Mouse (Mus musculus): ENCODE data around the gene Mfsd1. TPM values are rescaled to one million over a fixed set of nuclear protein-coding genes. Genes with fewer than 3 reads are reported as not detected.
A peak's percentile ranks its signal among the peaks of the same experiment; 100 is the strongest.

The Mfsd1 gene
- 25.3 and 25.5 TPM in 2 replicates for polyA plus RNA-seq (2015; fragmentation: Nextera tagmentation; extraction: Ambion mirVana)

DNA sequence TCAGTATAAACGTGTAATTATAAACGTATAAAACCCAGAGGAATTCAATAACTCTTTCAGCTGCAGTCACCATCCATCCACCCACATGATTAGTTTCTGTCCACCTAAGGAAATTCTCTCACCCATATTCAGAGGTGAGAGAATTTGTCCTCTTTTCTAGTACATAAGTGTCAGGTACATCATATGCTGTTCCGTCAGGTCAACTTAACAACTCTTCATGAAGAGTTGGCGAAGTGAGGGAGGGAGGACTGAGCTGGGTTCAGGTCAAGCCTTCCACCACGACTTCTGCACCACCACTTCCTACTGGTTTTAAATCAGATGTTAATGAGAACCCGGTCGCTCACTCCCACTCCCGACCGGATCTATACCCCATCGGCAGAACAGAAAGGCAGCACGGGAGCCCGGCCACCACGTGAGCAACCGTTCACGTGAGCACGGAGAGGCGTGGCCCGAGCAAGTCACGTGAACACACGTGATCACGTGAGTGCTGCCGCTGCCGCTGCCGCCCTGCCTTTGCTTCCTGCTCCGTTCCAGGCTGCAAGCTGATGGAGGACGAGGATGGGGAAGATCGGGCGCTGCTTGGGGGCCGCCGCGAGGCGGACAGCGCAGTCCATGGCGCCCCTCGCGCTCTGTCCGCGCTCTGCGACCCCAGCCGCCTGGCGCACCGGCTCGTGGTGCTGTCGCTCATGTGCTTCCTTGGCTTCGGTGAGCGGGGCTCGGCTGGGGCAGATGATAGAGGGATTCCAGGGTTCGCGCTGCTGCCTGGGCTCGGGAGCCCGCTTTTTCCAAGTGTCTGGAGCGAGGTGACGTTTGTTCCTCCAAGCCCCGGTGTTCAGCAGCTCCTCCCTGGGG is at the start of gene Mfsd1:
Gene Mfsd1 (plus strand): TSS at position 469 of the 852 bp plus-strand sequence.
- 3% methylated on average over 54 of the region's 54 CpGs for WGBS (ENCODE audit: insufficient replicate concordance)
- ATAC-seq (ENCODE audit: insufficient read depth): peak; percentile 85
- H3K4me3 ChIP-seq (replicated peaks): peak within 1 kb of the TSS; percentile 89
- no peaks in the 10 kb centered on the region; the same call in 1 of the 2 replicates for H3K27me3 ChIP-seq
- H3K36me3 ChIP-seq (replicated peaks): no peaks in the 10 kb centered on the region
- H3K9me3 ChIP-seq (replicated peaks): no peaks in the 10 kb centered on the region
- H3K9ac ChIP-seq: peak within 1 kb of the TSS; percentile 66
- H3K4me2 ChIP-seq: peak within 1 kb of the TSS; percentile 96
- H3K27ac ChIP-seq (replicated peaks): peak within 1 kb of the TSS; percentile 53; the same call in 1 of the 2 replicates
- H3K4me1 ChIP-seq (replicated peaks): peaks cover 26% of the 10 kb centered on the region

DNA sequence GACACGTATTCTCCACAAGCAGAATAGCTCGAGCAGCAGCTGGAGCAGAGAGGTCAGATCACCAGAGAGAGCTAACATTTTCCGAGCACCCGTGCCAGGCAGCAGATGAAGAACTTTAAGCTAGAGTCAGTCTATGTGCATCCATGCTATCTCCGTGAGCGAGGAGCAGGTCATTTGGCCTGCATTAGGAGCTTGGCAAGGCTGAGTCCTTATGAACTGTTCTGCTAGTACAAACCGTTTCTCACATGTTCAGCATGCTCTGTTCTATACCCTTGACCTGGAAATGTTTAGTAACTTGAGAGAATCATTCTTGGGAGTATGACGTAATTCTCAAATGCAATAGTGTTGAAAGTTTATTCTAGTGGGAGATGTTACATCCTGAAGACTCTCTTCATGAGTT is 38.9 kb upstream of the Mfsd1 start:
- Histone ChIP-seq H3K4me2 (no peak overlapping the region), H3K27me3 (no peaks in the 10 kb centered on the region), H3K4me3 (replicated peaks) (no peak overlapping the region), H3K36me3 (replicated peaks) (no peaks in the 10 kb centered on the region), H3K27ac (replicated peaks) (no peak overlapping the region), H3K4me1 (replicated peaks) (no peaks in the 10 kb centered on the region), H3K9me3 (replicated peaks) (no peaks in the 10 kb centered on the region), H3K9ac (no peak overlapping the region)
- WGBS (ENCODE audit: insufficient replicate concordance): 60% methylated on average over 8 of the region's 8 CpGs
- ATAC-seq (ENCODE audit: insufficient read depth): no peak

DNA sequence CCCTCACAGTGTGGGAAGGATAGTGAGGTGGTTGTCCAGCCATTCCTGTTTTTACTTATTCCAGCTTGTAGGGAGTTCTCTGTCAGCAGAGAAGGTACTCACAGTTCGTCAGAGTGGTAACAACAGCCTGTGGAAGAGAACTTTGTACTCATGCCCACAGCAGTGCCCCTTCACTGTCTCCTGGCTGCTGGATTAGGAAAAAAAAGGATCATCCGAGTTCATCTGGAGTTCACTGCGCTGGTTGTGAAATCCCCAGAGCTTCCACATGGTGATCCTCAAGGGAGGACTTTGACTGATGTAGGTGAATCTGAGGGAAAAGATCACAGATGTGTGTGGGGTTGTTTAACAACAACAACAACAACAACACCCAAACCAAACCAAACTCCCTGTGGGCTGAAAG is 31.3 kb upstream of the Mfsd1 start:
- WGBS (ENCODE audit: insufficient replicate concordance): 51% methylated on average over 3 of the region's 3 CpGs
- no peak overlapping the region for H3K27ac ChIP-seq (replicated peaks)
- H3K9ac ChIP-seq: no peak overlapping the region

DNA sequence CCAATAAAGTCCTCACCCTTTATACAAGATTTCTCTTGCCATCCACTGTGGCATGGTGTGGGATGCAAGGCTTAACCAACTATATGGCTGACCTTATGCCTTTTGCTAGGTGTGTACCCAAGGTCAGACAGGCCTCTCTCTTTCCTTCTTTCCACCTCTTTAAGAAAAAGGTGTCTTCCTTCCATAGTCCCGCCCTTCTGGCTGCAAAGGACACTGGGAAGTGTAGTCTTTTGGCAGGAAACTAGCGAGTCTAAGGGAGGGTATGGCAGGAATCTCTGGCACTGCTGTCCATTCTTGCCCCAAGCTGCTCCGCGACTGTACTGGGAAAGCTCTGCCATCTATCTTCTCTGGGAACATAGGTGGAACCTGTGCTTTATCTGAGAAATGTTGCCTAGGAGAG is 29.3 kb upstream of the Mfsd1 start:
- Histone ChIP-seq H3K9ac (no peak overlapping the region), H3K27ac (replicated peaks) (no peak overlapping the region), H3K4me2 (no peak overlapping the region), H3K4me3 (replicated peaks) (no peak overlapping the region), H3K4me1 (replicated peaks) (0 out of 2 replicates have a peak, but pooled peaks cover 3% of the 10 kb centered on the region), H3K27me3 (no peaks in the 10 kb centered on the region), H3K9me3 (replicated peaks) (no peaks in the 10 kb centered on the region), H3K36me3 (replicated peaks) (no peaks in the 10 kb centered on the region)
- 41% methylated on average over 4 of the region's 4 CpGs for WGBS (ENCODE audit: insufficient replicate concordance)
- no peak for ATAC-seq (ENCODE audit: insufficient read depth)

More for the DNA sequence above, 31.3 kb upstream of the Mfsd1 start:
- H3K4me3 ChIP-seq (replicated peaks): no peak overlapping the region
- 0 out of 2 replicates have a peak, but pooled peaks cover 3% of the 10 kb centered on the region for H3K4me1 ChIP-seq (replicated peaks)
- no peaks in the 10 kb centered on the region for H3K36me3 ChIP-seq (replicated peaks)
- H3K4me2 ChIP-seq: no peak overlapping the region
- ATAC-seq (ENCODE audit: insufficient read depth): peak; percentile 55
- no peaks in the 10 kb centered on the region for H3K9me3 ChIP-seq (replicated peaks)
- no peaks in the 10 kb centered on the region for H3K27me3 ChIP-seq

DNA sequence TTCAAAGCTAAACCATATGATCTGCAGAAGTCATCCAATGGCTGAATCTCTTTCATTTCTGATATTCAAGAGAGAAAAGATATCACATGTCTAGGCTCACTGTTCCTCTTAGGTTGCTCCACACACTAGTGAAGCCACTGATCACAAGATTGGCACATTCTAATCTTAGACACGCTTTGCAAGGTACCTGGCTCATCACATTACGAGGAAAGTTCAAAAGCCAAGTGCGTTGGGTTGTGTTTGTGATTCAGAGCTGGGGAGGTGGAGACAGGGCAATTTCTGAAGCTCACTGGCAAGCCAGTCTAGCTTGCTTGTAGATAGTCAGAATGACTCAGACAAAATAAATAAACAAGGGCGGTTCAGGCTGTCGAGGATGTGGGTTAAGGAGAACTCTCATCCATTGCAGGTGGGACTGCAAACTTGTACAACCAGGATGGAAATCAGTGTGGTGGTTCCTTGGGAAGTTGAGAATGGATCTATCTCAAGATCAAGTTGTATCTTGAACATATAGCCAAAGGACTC is 28.6 kb upstream of the Mfsd1 start:
- Histone ChIP-seq H3K4me1 (replicated peaks) (0 out of 2 replicates have a peak, but pooled peaks cover 3% of the 10 kb centered on the region), H3K9me3 (replicated peaks) (no peaks in the 10 kb centered on the region), H3K36me3 (replicated peaks) (no peaks in the 10 kb centered on the region), H3K4me2 (no peak overlapping the region), H3K9ac (no peak overlapping the region), H3K27ac (replicated peaks) (no peak overlapping the region), H3K4me3 (replicated peaks) (no peak overlapping the region), H3K27me3 (no peaks in the 10 kb centered on the region)
- 56% methylated on average over 5 of the region's 5 CpGs for WGBS (ENCODE audit: insufficient replicate concordance)
- ATAC-seq (ENCODE audit: insufficient read depth): no peak

DNA sequence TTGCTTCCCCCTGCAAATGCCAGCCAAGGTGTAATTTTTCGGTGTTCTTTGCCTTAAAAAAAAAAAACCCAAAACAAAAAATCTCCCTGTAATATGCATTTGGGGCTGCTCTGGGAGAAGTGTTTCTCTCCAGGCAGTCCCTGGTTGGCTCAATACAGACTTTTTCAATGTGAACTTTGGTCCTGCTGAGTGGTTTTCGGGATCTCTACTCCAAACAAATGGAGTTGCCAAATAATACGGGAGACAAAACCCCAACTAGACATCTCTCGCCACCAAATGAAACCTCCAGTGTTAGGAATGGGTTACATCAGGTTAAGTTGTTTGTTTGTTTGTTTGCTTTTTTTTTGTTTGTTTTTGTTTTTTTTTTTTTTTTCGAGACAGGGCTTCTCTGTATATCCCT is 27.3 kb upstream of the Mfsd1 start:
- Histone ChIP-seq H3K4me2 (no peak overlapping the region), H3K9ac (no peak overlapping the region), H3K4me1 (replicated peaks) (0 out of 2 replicates have a peak, but pooled peaks cover 3% of the 10 kb centered on the region), H3K9me3 (replicated peaks) (no peaks in the 10 kb centered on the region), H3K27ac (replicated peaks) (no peak overlapping the region), H3K4me3 (replicated peaks) (no peak overlapping the region), H3K27me3 (no peaks in the 10 kb centered on the region), H3K36me3 (replicated peaks) (no peaks in the 10 kb centered on the region)
- no peak for ATAC-seq (ENCODE audit: insufficient read depth)
- WGBS (ENCODE audit: insufficient replicate concordance): 63% methylated on average over 5 of the region's 5 CpGs

DNA sequence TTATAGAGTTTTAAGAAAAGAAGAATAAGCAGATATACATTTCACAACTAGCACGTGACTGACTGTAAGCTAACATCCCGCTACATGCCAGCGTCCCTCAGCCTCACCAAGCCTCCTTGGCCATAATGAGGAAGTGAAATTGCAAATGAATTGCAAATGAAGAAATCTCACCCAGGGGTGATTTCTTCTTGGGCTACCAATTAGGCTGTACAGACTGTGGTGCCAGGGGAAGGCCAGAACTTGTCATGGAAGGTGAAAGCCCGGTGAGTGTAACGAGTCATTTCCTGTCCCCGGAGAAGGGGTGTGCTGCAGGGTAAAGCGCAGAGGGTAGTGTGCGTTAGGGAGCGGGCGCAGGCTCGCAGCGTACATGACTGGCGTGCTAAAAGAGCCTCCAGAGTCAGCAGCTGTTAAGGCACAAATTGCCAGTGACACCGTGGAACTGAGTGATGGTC is 25.3 kb upstream of the Mfsd1 start:
- WGBS (ENCODE audit: insufficient replicate concordance): 32% methylated on average over 14 of the region's 14 CpGs
- no peaks in the 10 kb centered on the region for H3K9me3 ChIP-seq (replicated peaks)
- H3K9ac ChIP-seq: no peak overlapping the region
- 0 out of 2 replicates have a peak, but pooled peaks cover 3% of the 10 kb centered on the region for H3K4me1 ChIP-seq (replicated peaks)
- H3K4me3 ChIP-seq (replicated peaks): no peak overlapping the region
- peak overlapping the region; percentile 29 for H3K4me2 ChIP-seq
- H3K36me3 ChIP-seq (replicated peaks): no peaks in the 10 kb centered on the region
- H3K27ac ChIP-seq (replicated peaks): no peak overlapping the region
- peak; percentile 45; the same call in 1 of the 2 replicates for ATAC-seq (ENCODE audit: insufficient read depth)
- H3K27me3 ChIP-seq: no peaks in the 10 kb centered on the region

DNA sequence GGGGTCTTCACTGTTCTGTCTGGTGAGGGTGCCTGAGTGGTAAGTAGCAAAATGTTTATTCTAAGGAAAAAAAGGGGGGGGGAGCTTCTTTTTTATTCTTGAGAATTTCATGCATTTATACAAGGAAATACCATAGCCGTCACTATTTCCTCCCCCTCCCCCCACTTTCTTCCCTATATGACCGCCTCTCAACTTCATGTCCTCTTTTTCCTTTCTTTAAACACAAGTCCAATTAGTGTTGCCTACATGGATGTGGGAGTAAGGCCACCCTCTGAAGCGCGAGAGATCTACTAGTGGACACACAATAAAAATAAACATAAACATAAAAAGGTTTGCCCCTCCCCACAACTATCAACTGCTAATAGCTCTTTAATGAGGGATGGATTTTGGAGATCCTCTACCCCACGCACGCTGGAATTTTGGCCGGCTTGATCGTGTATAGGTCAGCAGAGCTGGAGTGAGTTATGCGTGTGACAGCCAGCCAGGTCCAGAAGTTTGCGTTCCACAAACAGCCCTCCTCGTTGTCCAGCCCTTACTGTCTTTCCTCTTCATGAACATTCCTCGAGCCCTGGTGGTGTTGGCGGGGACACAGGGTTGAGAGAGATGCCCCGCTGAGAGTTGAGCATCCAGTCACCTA is 24.7 kb upstream of the Mfsd1 start:
- Histone ChIP-seq H3K9ac (no peak overlapping the region), H3K27ac (replicated peaks) (no peak overlapping the region), H3K4me1 (replicated peaks) (0 out of 2 replicates have a peak, but pooled peaks cover 3% of the 10 kb centered on the region), H3K9me3 (replicated peaks) (no peaks in the 10 kb centered on the region), H3K4me2 (0 out of 2 replicates have a peak overlapping the region, but pooled peaks have one; percentile 29), H3K27me3 (no peaks in the 10 kb centered on the region), H3K4me3 (replicated peaks) (no peak overlapping the region), H3K36me3 (replicated peaks) (no peaks in the 10 kb centered on the region)
- 63% methylated on average over 14 of the region's 14 CpGs for WGBS (ENCODE audit: insufficient replicate concordance)
- no peak for ATAC-seq (ENCODE audit: insufficient read depth)

DNA sequence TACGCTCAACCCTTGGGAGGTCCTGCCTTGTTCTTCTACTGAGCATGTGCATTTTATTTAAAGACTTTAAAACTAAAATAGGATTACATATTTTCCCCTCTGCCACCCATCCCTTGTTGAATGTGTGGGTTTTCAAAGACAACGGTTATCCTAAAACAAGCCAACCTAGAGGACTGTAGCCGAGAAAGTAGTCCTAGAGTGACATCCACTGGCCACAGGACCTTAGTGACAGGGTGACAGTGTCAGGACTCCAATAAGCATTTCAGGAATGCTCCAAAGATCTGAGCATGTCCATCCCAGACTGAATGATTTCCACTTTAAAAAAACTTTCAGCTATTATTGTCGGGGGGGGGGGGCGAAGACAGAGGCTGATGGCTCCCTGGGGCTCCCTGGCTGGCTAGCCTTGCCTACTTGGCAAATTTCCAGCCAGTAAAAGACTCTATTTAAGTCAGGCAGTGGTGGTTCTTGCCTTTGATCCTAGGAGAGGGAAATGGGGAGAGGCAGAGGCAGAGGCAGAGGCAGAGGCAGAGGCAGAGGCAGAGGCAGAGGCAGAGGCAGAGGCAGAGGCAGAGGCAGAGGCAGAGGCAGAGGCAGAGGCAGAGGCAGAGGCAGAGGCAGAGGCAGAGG is 17.7 kb upstream of the Mfsd1 start:
- Histone ChIP-seq H3K36me3 (replicated peaks) (no peaks in the 10 kb centered on the region), H3K4me2 (no peak overlapping the region), H3K9me3 (replicated peaks) (no peaks in the 10 kb centered on the region), H3K4me3 (replicated peaks) (no peak overlapping the region), H3K9ac (no peak overlapping the region), H3K27ac (replicated peaks) (peak overlapping the region; percentile 87), H3K27me3 (peaks cover 3% of the 10 kb centered on the region; the same call in 1 of the 2 replicates), H3K4me1 (replicated peaks) (peaks cover 28% of the 10 kb centered on the region)
- 46% methylated on average over 5 of the region's 5 CpGs for WGBS (ENCODE audit: insufficient replicate concordance)
- ATAC-seq (ENCODE audit: insufficient read depth): no peak

DNA sequence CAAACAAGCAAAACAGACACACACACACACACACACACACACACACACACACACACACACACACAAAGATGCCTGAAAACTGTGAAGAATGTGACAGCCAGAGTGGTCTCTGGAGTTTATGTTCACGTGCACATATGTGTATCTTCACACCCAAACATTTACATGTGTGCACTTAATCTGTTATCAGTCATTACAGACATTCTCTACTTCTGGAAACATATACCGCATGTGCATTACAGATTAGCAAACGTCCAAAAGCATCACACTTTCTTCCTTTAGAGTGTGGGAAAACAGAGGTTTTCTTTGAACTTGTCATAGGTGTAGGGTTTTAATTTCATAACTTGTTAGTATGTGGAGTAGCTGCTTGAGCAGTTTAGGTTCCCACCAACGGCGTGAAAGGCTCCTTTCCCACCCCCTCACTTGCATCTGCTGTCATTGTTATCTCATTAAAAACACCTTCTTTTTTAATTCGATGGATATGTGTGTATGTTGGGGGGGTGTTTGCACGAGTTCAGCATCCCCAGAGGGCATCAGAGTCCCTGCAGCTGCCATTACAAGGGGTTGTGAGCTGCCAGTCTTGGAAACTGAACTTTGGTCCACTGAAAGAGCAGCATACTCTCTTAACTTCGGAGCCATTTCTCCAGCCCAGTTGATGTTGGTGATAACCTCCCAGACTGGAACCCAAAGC is 16.9 kb upstream of the Mfsd1 start:
- no peaks in the 10 kb centered on the region for H3K36me3 ChIP-seq (replicated peaks)
- H3K27me3 ChIP-seq: peaks cover 5% of the 10 kb centered on the region; the same call in 1 of the 2 replicates
- peak overlapping the region; percentile 87 for H3K27ac ChIP-seq (replicated peaks)
- peak; percentile 87 for ATAC-seq (ENCODE audit: insufficient read depth)
- no peak overlapping the region for H3K9ac ChIP-seq
- no peaks in the 10 kb centered on the region for H3K9me3 ChIP-seq (replicated peaks)
- H3K4me3 ChIP-seq (replicated peaks): no peak overlapping the region
- peaks cover 28% of the 10 kb centered on the region for H3K4me1 ChIP-seq (replicated peaks)
- H3K4me2 ChIP-seq: peak overlapping the region; percentile 40
- 29% methylated on average over 8 of the region's 8 CpGs for WGBS (ENCODE audit: insufficient replicate concordance)

Data from liver, embryonic 15.5 days (tissue).